8 mouse cellular contexts compared by ENCODE assay signal in genomic region chr9:45849528-45850408, GRCm38 (mm10). TPM values are rescaled to one million over a fixed set of nuclear protein-coding genes. Genes with fewer than 3 reads are reported as not detected.
A peak's percentile ranks its signal among the peaks of the same experiment; 100 is the strongest.
DNase-seq lines count a peak whose midpoint lies in the region; ATAC-seq lines count a peak whose summit lies in the region.

No protein-coding gene starts in this region.

- peaks cover 2% of the 10 kb centered on the region; the same call in 1 of the 2 replicates for H3K36me3 ChIP-seq in kidney, embryonic 16.5 days (ENCODE audit: insufficient read depth, low read length)
- peaks cover 4% of the 10 kb centered on the region for H3K36me3 ChIP-seq in forebrain, embryonic 16.5 days (ENCODE audit: control insufficient read depth, insufficient read depth)
- H3K36me3 ChIP-seq in limb, embryonic 15.5 days, result peaks cover 9% of the 10 kb centered on the region; the same call in 1 of the 2 replicates

- no peak overlapping the region for H3K9ac ChIP-seq in kidney, embryonic 16.5 days (replicated peaks; ENCODE audit: low read length)
- H3K9ac ChIP-seq in forebrain, embryonic 16.5 days (replicated peaks; ENCODE audit: low read depth, low read length), result no peak overlapping the region
- no peak overlapping the region for H3K9ac ChIP-seq in limb, embryonic 15.5 days

- H3K9me3 ChIP-seq in kidney, embryonic 16.5 days (ENCODE audit: low read length), result no peaks in the 10 kb centered on the region
- H3K9me3 ChIP-seq in forebrain, embryonic 16.5 days (ENCODE audit: control insufficient read depth, low read length), result no peaks in the 10 kb centered on the region
- no peaks in the 10 kb centered on the region for H3K9me3 ChIP-seq in limb, embryonic 15.5 days

- H3K4me2 ChIP-seq in kidney, embryonic 16.5 days (replicated peaks; ENCODE audit: low read depth, low read length), result no peak overlapping the region
- H3K4me2 ChIP-seq in forebrain, embryonic 16.5 days (ENCODE audit: low read length), result no peak overlapping the region
- H3K4me2 ChIP-seq in limb, embryonic 15.5 days, result no peak overlapping the region

- H3K4me1 ChIP-seq in kidney, embryonic 16.5 days (ENCODE audit: insufficient read depth, low read length), result peaks cover 36% of the 10 kb centered on the region
- peaks cover 15% of the 10 kb centered on the region for H3K4me1 ChIP-seq in forebrain, embryonic 16.5 days (replicated peaks; ENCODE audit: control insufficient read depth, insufficient read depth, low read length)
- H3K4me1 ChIP-seq in limb, embryonic 15.5 days, result peaks cover 30% of the 10 kb centered on the region

- H3K4me3 ChIP-seq in kidney, embryonic 16.5 days (ENCODE audit: low read length), result no peak overlapping the region
- no peak overlapping the region for H3K4me3 ChIP-seq in forebrain, embryonic 16.5 days (replicated peaks; ENCODE audit: low read length)
- no peak overlapping the region for H3K4me3 ChIP-seq in limb, embryonic 15.5 days

- intact Hi-C loops in heart, postnatal 36 days (cut with DNase I), result no loop called here

- no peak for DNase-seq in kidney, adult 8-10 months
- DNase-seq in heart, postnatal 36 days, result peak; percentile 59 to 65
- DNase-seq in ovary, adult 18-20 months (ENCODE audit: low spot score), result peak; percentile 59
- DNase-seq in cerebellum, postnatal 25 days, result no peak

- peak overlapping the region; percentile 88 for H3K27ac ChIP-seq in kidney, embryonic 16.5 days (ENCODE audit: low read length)
- H3K27ac ChIP-seq in forebrain, embryonic 16.5 days (ENCODE audit: low read length), result peak overlapping the region; percentile 48
- H3K27ac ChIP-seq in limb, embryonic 15.5 days, result peak overlapping the region; percentile 90

- 55% methylated on average over 9 of the region's 9 CpGs for WGBS in kidney, embryonic 16.5 days
- 48% methylated on average over 9 of the region's 9 CpGs for WGBS in forebrain, embryonic 16.5 days
- 38% methylated on average over 9 of the region's 9 CpGs for WGBS in limb, embryonic 15.5 days

- H3K27me3 ChIP-seq in kidney, embryonic 16.5 days (ENCODE audit: insufficient read depth, low read length), result no peaks in the 10 kb centered on the region
- H3K27me3 ChIP-seq in forebrain, embryonic 16.5 days (replicated peaks; ENCODE audit: control insufficient read depth, insufficient read depth, low read length), result no peaks in the 10 kb centered on the region
- no peaks in the 10 kb centered on the region for H3K27me3 ChIP-seq in limb, embryonic 15.5 days

- no peak for ATAC-seq in kidney, embryonic 16.5 days (ENCODE audit: low FRiP score, low TSS enrichment)
- ATAC-seq in forebrain, embryonic 16.5 days, result peak; percentile 82
- ATAC-seq in limb, embryonic 15.5 days (ENCODE audit: insufficient number of reproducible peaks, low FRiP score, low TSS enrichment, low read depth), result peak; percentile 76; the same call in 1 of the 2 replicates
- no peak for ATAC-seq in inflammation-experienced regulatory T-cells, adult 6 months

RNA-seq across cellular contexts. Expression of gene Bace1, which starts 11.4 kb away (rescaled TPM):
- polyA plus RNA-seq in kidney, embryonic 16.5 days (2015; fragmentation: Nextera tagmentation; extraction: Ambion mirVana), result 35.2 and 38.8 TPM in 2 replicates
- 46.9 and 51.7 TPM in 2 replicates for polyA plus RNA-seq in forebrain, embryonic 16.5 days (2015; fragmentation: Nextera tagmentation; extraction: Ambion mirVana)
- 10 to 100 TPM; 27.8 to 32.0 TPM for total RNA-seq in heart, postnatal 36 days (2021)
- 37.2 and 41.8 TPM in 2 replicates for polyA plus RNA-seq in limb, embryonic 15.5 days (2015; fragmentation: Nextera tagmentation; extraction: Ambion mirVana)
- polyA plus RNA-seq in inflammation-experienced regulatory T-cells, adult 6 months (2017; shearing (Covaris generic)), result 10 to 100 TPM in 1 of 3 experiments, 1 to 10 TPM in 2; 6.0 to 10.9 (median 9.7) TPM

RNA-seq across cellular contexts. Expression of gene Cep164, which starts 21.3 kb away (rescaled TPM):
- 24.1 and 31.1 TPM in 2 replicates for polyA plus RNA-seq in kidney, embryonic 16.5 days (2015; fragmentation: Nextera tagmentation; extraction: Ambion mirVana)
- 11.6 and 17.9 TPM in 2 replicates for polyA plus RNA-seq in forebrain, embryonic 16.5 days (2015; fragmentation: Nextera tagmentation; extraction: Ambion mirVana)
- 1 to 10 TPM; 6.8 to 7.6 TPM for total RNA-seq in heart, postnatal 36 days (2021)
- 28.8 and 30.3 TPM in 2 replicates for polyA plus RNA-seq in limb, embryonic 15.5 days (2015; fragmentation: Nextera tagmentation; extraction: Ambion mirVana)
- 10 to 100 TPM in 2 of 3 experiments, 1 to 10 TPM in 1; 9.2 to 12.9 (median 10.2) TPM for polyA plus RNA-seq in inflammation-experienced regulatory T-cells, adult 6 months (2017; shearing (Covaris generic))

RNA-seq across cellular contexts. Expression of gene Pcsk7, which starts 56.5 kb away (rescaled TPM):
- 23.2 and 24.9 TPM in 2 replicates for polyA plus RNA-seq in kidney, embryonic 16.5 days (2015; fragmentation: Nextera tagmentation; extraction: Ambion mirVana)
- polyA plus RNA-seq in forebrain, embryonic 16.5 days (2015; fragmentation: Nextera tagmentation; extraction: Ambion mirVana), result 22.9 and 30.5 TPM in 2 replicates
- 10 to 100 TPM; 13.5 to 15.6 TPM for total RNA-seq in heart, postnatal 36 days (2021)
- 22.9 and 24.5 TPM in 2 replicates for polyA plus RNA-seq in limb, embryonic 15.5 days (2015; fragmentation: Nextera tagmentation; extraction: Ambion mirVana)
- 10 to 100 TPM; 13.3 to 17.7 (median 17.4) TPM for polyA plus RNA-seq in inflammation-experienced regulatory T-cells, adult 6 months (2017; shearing (Covaris generic))

RNA-seq across cellular contexts. Expression of gene Rnf214, which starts 56.9 kb away (rescaled TPM):
- 50.5 and 62.7 TPM in 2 replicates for polyA plus RNA-seq in kidney, embryonic 16.5 days (2015; fragmentation: Nextera tagmentation; extraction: Ambion mirVana)
- polyA plus RNA-seq in forebrain, embryonic 16.5 days (2015; fragmentation: Nextera tagmentation; extraction: Ambion mirVana), result 79.6 and 98.3 TPM in 2 replicates
- 10 to 100 TPM; 35.1 to 36.0 TPM for total RNA-seq in heart, postnatal 36 days (2021)
- polyA plus RNA-seq in limb, embryonic 15.5 days (2015; fragmentation: Nextera tagmentation; extraction: Ambion mirVana), result 44.2 and 49.4 TPM in 2 replicates
- 10 to 100 TPM; 22.5 to 42.6 (median 30.6) TPM for polyA plus RNA-seq in inflammation-experienced regulatory T-cells, adult 6 months (2017; shearing (Covaris generic))

Comparison
In these comparisons a context has a peak if more than half of its experiments do, and no peak if none do; other contexts are left out.
1. ATAC-seq: peak in forebrain, embryonic 16.5 days (single experiment) and limb, embryonic 15.5 days (single experiment); none in kidney, embryonic 16.5 days (single experiment) and inflammation-experienced regulatory T-cells, adult 6 months (single experiment).
2. DNase-seq: peak in heart, postnatal 36 days (2 of 2) and ovary, adult 18-20 months (single experiment); none in kidney, adult 8-10 months (0 of 2) and cerebellum, postnatal 25 days (0 of 2).
3. Peak in every context shown above with its lines, with median percentiles within 50 percentile points of each other: H3K27ac ChIP-seq.